Mouse (Mus musculus): ENCODE results near the gene Slc25a11.
A peak's percentile ranks its signal among the peaks of the same experiment; 100 is the strongest.

Gene Slc25a11

DNA sequence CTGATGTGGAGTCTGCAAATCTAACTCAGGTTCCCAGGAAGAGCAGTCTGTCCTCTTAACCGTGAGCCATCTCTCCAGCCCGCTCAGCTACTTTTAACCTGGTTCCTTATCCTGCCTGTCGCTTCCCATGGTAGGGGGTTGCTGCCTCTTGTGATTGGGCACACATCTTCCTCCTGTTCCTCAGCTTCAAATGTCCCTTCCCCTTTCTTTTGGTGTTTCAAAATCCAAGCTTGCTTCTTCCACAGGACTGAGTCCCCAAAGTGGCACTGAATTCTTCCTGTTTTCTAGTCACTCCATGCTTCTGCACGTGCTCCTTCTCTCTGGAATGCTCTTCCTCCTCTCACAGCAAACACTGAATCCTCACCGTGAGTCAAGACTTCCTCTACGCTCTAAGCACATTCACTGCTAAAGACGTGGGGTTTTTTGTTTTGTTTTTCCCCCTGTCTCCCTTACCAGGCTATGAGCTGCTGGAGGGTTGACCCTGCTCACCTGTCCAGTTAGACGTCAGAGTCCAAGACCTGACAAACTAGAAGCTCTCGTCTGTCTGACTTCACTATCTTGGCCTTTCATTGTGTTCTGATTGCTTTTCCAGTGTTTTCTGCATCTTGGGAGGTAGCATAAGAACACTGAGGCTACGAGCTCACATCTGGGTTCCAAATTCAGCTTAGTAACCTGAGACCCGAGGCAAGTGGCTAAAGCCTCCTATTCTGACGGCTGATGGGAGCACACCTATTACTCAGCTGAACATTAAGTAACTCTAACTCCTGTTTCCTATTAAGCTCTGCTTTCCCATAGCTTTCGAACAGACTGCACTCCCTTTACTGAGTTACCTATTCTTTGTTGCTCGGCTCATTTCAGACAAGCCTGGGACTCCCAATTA is 20.2 kb upstream of the Slc25a11 start:
- no peak for DNase-seq (ENCODE audit: low spot score in 2 of 2)

DNA sequence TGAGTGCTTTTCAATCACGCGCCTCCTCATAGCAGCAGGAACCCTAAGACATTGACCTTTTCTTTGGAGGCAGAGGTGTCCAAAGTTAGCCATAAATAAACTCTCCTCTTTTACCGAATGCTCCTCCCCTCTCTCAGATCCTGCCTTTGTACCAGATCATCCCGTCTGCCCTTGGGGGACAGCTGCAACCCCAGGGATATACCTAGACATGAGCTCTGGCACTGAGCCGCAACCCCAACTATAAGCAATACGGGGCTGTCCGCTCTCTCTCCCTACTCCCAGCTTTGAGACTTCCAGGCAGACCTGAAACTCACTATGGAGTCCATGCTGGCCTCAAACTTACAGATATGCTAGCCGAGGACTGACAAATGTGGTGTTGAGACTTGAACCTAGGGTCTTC is 19.4 kb upstream of the Slc25a11 start:
- no peak for DNase-seq (ENCODE audit: low spot score in 2 of 2)

DNA sequence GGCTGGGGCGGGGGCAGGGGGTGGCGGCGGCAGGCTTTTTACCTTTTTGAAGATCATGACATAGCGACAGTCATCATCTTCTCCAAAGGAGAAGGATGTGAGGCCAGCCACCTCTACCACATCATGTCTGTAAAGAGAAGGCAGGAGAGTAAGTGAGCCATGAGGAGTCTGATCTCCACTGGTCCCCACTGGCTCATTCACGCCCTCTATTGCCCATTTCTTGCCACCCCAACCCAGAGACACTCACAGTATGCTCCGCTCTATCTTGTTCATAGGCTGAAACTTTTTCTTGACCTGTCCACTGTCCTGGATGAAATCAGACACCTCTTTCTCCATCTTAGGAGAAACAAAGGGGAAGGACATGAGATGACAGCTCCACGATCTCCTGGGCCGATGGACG is 17.5 kb upstream of the Slc25a11 start:
- no peak for DNase-seq (ENCODE audit: low spot score in 2 of 2)

DNA sequence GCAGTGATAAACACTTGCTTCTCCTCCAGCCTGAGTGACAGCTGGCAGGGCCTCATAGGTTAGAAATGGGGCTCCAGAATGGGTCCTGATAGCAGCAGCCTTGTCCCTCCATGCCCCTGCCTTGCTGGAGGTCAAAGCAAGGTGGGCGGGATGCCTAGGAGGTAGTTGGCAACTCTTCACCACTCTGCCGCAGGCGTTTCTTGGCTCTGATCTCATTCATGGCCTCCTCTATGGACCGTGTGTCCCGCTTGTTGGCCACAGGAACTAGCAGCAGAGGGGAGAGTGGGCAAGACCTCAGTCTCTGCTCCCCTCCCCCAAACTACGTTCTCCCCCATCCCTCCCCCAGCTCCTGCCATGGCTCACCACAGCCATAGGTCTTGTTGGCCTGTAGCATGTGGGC is 16.7 kb upstream of the Slc25a11 start:
- no peak for DNase-seq (ENCODE audit: low spot score in 2 of 2)

DNA sequence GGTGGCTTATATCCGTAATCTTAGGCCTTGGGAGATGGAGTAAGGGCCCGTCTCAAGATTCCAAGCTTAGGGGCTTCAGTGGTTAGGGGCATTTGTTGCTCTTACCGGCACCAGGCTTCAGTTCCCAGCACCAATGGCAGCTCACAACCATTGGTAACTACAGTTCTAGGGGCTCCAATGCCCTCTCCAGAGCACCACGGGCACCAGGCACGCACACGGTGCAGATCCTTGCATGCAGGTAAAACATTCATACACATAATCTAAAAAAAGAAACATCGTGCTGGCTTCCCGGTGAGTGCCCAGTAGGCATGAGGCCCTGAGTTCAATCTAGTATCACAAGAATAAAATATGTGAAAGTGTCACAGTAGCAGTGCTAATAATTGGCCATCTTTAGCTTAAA is 15.8 kb upstream of the Slc25a11 start:
- DNase-seq (ENCODE audit: low spot score in 2 of 2): no peak

DNA sequence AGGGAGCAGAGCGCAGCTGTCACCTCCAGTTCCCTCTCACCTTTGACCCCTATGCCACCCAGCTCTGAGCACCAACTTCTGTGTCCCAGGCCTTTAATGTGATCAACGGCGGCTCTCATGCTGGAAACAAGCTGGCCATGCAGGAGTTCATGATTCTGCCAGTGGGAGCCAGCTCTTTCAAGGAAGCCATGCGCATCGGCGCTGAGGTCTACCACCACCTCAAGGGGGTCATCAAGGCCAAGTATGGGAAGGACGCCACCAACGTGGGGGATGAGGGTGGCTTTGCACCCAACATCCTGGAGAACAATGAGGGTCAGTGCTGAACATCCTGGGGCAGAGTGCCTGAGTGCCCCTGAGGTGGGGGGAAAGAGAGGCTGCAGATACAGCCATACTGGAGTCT is 13.3 kb upstream of the Slc25a11 start:
- no peak for DNase-seq (ENCODE audit: low spot score in 2 of 2)

DNA sequence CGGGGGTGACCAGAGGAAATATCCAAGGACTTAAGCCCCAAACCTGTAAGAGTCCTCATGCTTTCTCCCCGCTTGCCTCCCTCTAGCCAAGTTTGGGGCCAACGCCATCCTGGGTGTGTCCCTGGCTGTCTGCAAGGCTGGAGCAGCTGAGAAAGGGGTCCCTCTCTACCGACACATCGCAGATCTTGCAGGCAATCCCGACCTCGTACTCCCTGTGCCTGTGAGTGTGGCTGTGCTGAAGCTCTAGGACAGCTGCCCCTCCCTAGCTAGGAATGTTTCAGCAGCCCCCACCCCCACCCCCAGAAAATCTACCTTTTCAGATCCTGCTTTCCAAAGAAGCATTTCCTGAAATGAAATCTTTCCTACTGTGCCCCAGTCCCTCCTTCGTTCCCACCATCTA is 11.7 kb upstream of the Slc25a11 start:
- DNase-seq (ENCODE audit: low spot score in 2 of 2): no peak

DNA sequence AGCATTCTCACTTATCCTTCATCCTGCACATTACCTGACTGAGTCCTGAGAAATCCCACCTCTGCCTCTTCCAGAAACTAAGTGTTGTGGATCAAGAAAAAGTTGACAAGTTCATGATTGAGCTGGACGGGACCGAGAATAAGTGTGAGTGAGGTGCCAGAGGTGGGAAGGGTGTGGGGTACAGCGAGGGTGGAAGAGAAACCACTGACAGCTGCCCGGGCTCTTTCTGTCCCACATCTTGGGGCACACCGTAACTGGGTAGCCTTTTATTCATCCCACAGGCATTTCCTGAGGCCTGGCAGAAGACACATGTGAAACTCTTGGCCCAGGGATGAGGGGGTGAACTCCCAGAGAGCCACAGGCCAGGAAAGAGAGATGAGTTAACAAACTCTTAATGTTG is 11.2 kb upstream of the Slc25a11 start:
- DNase-seq (ENCODE audit: low spot score in 2 of 2): no peak

DNA sequence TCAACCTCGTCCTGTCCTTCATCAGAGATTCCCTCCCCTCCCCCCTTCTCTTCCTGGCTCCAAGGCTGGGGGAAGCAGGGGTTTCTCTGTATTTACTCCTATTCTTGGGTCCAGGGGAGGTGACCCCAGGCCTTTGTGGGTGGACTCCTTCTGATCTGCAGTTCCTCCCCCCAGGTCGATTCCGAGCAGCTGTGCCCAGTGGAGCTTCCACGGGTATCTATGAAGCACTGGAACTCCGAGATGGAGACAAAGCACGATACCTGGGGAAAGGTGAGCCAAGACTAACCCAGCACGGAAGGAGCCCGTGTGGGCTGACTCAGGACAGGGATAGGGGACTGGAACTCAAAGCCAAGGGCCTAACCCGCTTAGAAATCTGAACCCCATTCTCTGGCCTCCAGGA is 10.7 kb upstream of the Slc25a11 start:
- DNase-seq (ENCODE audit: low spot score in 2 of 2): no peak

DNA sequence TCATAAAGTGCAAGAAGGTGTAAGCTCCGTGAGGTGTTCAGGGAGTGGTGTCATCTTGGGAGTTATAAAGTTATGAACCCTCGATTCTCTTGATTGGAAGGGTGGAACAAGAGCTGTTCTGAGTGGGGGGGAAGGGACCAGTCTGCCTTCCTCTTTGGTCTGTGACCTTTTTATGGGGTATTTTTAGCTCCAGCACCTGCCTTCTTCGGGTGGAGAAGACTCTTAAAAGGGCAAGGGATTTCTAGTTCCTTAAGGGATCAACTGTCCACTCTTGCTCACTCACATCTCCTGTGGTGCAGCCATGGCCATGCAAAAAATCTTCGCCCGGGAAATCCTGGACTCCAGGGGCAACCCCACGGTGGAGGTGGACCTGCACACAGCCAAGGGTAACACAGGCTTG is 10.3 kb upstream of the Slc25a11 start:
- peak in 1 of 2 experiments; percentile 16 for DNase-seq (ENCODE audit: low spot score in 2 of 2)

DNA sequence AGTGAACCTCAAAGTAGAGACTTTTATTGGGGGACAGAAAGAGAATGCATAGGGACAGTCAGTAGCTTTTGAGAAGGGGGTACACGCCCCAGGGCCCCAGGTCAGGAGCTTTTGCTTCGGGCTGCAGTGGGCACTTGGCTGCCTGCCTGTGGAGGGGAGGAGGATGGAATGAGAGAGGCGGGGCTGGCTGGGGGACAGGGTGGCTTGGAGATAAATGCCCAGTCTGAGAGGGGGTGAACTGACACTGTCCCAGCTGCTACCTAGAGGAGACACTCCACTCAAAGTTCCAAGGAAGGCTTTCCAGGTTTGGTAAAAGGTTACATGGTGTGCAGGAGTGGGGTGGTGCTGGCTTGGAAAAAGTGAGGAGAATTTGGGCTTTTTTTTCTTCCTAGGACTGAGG is 9.7 kb upstream of the Slc25a11 start, which contains the start of gene Eno3:
Gene Eno3 (plus strand): TSS at position 239 of the 400 bp plus-strand sequence.
- DNase-seq (ENCODE audit: low spot score in 2 of 2): peak in 1 of 2 experiments; percentile 18

DNA sequence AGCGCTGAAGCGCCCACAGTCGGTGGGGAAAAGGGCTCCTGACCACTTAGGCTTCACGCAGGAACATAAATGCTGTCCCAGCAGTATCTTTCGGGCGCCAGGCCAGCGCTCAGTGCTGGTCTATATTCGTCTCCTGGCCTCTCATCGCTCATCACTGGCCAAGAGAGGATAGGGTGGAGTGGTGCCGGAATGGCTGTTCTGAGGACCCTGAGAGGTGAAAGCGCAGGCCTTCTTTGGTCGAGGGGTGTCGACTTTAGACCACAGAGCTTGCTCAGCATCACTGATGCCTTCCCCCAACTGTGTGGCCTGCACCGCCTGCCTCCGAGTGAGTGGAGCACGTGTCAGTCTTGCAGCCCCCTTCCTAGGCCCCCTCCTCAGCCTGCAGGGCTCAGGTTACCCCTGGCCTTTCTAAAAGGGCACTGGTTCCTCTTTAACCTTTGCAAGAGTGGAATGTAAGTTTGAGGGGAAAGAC is 9.2 kb upstream of the Slc25a11 start:
- peak in 1 of 2 experiments; percentile 64 for DNase-seq (ENCODE audit: low spot score in 2 of 2)

DNA sequence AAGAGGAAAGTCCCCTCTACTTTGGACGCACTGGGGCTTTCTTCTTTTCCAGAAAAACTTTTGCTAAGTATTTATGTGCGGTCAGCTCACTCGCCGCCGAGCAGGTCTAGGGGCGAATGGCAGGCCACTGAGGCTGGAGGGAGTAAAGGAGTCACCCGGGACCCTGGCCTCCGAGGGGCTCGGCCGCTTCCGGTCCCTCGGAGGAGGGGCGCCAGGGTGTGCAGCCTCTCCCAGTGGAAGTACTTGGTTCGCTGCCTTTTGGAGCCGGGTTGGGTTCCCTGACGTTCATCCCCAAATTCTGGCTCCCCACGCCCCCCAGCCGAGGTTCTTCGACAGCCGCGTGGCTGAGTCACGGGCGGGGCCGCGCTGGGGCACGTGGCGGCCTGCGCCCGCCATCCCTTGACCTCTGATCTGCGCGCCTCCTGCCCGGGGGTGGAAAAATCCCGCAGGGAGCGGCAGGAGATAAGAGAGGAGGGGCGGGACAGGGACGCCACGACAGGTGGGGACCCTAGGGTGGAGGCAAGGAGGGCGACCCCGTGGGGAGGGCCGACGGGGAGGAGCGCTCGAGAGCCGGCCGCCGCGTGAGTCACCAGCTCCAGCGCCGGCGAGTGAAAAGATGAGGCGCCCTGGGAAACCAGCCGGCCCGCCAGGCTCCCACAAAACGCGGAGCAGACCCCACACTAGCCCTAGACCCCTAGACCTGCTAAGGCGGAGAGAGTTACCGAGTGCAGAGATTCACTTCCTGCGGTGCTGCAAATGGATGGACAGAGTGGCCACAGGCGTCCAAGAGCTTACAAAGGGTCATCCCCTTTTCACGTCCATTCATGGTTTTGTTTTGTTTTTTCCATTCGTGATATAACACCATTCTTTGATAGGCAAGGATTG is 8.5 kb upstream of the Slc25a11 start:
- peak; percentile 75 to 78 for DNase-seq (ENCODE audit: low spot score in 2 of 2)

DNA sequence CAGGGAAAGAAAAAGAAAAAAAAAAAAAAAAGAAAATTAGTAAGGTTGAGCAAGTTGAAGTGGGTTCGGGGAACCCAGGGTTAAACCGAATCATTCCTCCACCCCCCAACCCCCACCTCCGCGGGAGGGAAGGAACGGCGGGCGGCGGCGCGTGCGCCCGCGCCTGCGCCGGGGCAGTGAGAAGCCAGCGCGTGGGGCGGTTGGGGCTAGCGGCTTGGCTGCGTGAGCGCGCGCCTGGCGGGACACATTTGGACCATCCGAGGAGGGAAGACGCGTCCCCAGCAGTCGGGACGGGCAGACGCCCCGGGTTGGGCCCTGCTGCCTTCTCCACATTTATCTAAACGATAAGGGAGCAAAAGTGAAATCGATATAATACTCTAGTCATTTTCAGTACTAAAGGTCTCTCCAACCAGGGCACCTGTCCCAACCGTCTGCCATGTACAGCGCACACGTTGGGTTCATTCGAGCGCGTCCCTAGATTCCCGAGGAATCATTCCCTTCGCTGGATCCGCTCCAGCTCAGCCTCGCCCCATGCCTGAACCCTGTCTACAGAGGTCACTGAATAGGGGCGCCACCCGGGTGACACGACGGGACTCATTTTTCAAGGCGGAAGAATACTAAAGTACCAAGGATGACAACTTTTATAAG is 7.8 kb upstream of the Slc25a11 start:
- peak; percentile 81 to 85 for DNase-seq (ENCODE audit: low spot score in 2 of 2)

DNA sequence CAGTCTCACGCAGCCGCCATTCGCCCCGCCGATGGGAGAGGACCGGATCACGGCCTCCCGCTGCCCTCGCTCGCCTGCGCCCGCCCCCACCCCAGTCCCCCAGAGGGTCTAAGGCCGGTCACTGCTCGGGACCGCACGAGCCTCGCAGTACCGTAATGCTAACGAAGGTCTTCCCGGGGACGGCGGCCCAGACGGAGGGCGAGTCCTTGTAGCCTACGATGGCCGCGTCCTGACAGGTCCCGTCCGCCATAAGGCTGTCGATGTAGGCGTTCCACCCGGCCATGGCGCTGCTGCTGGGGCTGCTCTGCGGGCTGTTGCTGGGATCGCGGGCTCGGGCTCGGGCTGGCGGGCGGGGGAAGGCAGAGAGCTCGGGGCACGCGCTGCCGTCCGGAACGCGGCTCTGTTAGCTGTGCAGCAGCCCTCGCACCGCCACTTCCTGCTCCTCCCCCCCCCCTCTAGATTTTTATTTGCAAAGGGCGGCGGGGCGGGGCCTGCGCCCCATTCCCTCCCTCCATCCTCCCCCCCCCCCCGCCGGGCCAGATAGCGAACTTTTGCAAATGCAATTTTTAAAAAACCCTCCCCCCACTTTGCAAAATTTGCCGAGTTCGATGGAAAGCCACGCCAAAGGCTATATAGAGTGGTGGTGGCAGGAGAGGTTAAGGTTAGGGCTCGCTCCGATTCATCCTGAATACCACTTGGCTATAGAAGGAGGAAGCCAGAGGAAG is 7.1 kb upstream of the Slc25a11 start, which contains the start of gene Pfn1:
Gene Pfn1 (minus strand): TSS at position 447 of the 725 bp plus-strand sequence.
- peak; percentile 71 to 80 for DNase-seq (ENCODE audit: low spot score in 2 of 2)

DNA sequence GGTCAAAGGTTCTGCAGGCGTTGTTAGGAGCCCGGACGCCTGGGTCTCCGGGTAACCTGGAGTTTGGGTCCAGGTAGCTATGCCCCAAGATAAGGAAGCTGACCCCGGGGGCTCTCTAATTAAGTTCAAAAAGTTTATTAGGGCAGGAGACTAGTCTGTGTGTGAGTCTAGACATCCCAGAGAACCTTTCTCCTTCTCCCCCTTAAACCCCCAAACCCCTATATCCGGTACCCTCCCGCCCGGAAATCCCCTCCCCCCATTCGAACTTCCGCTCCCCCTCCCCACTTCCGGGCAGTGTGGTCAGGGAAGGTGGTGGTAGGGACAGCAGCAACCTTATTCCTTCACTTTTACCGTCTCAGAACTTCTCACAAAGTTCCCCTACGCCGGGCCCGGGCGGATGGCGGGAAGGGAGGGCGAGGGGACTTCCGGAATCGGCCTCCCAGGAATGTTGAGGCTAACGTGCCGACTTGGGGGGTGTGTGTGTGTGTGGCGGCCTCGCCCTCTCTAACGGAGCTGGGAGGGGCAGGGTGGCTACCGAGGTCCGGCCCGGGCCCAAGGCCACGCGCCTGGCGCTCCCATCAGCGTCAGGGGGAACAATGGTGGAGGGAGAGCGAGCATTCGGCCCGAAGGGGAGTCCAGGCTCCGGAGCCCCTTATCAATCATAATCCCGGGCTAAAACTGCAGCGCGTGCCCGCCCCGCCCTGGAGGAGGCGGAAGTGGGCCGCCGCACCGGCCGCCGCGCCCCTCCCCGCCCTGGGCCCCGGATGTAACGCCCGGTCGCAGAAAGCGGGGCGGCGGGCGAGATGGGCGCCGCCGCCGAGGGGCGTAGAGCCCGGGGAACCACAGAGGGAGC is 6.3 kb upstream of the Slc25a11 start:
- peak in 1 of 2 experiments; percentile 70 for DNase-seq (ENCODE audit: low spot score in 2 of 2)

DNA sequence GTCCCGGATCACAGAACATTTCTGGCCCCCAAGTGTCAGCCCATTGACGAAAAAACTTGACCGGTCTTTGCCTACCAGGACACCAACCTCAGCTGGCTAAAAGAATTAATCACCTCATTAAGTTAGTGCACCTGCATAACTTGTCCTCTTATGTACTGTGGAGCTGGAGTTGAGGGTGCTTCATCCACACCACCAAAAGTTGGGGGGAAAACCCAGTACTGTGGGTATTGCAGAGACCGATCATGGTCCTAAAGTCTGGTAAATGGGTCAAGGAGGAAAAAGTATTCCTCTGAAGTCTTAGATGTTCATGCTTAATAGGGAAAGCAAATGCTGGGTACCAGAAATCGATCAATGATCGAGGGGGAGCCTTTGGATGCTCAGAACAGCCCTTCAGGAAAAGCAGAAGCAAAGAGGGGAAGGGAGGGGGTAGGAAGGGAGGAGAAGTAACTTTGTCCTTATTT is 5.6 kb upstream of the Slc25a11 start:
- DNase-seq (ENCODE audit: low spot score in 2 of 2): no peak

DNA sequence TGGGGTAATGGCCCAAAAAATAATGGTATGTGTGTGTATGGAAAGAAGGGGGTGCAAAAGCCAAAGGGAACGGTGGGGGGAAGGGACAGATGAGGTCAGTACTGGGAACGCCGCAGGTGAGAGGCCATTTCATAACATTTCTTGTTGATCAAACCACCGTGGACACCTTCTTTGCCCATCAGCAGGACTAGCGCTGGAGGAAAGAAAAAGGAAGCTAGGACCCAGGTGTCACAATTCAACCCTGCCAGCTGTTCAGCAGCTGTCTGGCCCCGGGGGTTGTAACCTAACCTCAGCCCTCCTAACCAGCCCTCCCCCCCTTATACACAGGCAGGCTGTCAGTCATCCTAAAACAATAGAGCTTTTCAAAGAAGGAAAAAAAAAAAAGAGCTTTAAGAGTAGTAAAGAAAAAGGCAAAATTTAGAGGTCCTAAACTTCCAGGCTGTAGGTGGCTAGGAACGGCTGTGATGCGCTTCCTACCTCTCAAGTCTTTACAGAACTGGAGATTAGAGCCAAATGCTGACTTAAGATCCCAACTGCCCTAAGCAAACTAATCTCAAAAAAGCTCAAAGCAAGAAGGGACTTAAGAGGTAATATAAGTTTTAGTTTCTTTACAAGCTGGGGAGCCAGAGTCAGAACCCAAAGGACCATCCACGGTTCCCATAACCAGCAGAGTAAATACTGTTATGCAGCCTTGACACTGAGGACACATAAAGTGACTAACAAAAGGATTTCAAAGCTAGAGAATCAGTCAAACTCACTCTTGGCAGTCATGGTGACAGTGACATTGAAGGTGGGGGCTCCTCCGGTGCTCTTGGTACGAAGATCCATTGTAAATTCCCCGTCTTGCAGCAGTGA is 5.0 kb upstream of the Slc25a11 start:
- peak in 1 of 2 experiments; percentile 17 for DNase-seq (ENCODE audit: low spot score in 2 of 2)

DNA sequence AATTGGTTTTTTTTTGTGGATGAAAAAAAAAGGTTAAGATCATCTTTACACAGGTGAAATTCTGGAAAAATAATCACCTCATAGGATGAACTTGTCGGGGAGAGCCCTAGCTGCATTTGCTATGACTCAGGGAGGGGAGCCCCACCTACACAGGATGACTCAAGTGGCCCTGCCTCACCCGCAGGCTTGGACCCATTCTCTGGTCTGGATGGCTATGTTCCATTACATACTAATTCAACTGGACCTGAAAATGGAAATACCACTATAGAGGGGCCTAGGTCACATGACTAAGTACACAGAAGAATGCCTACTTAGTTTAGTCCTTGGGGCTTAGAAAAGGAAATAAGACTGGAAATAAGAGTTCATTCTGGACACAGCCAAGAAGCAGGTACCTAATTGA is 4.1 kb upstream of the Slc25a11 start:
- no peak for DNase-seq (ENCODE audit: low spot score in 2 of 2)
